Mouse (Mus musculus) ovary, adult 2 months (tissue): ENCODE results near the gene Kif6. TPM values are rescaled to one million over a fixed set of nuclear protein-coding genes. Genes with fewer than 3 reads are reported as not detected.

Experiments used
- polyA plus RNA-seq: library from polyadenylated mRNA; depleted of rRNA; stranded (reverse); fragments of >200 nt; gene quantifications from 2 replicates; pipeline ENCODE4 v1.2.3, GENCODE M21; 2012; rRNA removed

Kif6 gene
- 1.1 and 1.7 TPM in 2 replicates for polyA plus RNA-seq

GRCm38 (mm10) chr17:49614577-49615235, at the start of gene Kif6:
Gene Kif6, plus strand, starts transcription at chr17:49615136.

Other genes starting within 250 kb of the Kif6 start
- gene Mocs1, start 186.8 kb upstream of the Kif6 start, polyA plus RNA-seq = 34.3 and 35.2 TPM in 2 replicates
- gene Daam2, start 50.8 kb upstream of the Kif6 start, polyA plus RNA-seq = 14.7 and 15.3 TPM in 2 replicates